Mouse (Mus musculus) hematopoietic stem cell, adult 5-6 weeks (primary cell): ENCODE data around the gene Sds. TPM values are rescaled to one million over a fixed set of nuclear protein-coding genes. Genes with fewer than 3 reads are reported as not detected.

Experiments used
- ATAC-seq, 2 experiments: fragments of 125-278 bp in 1 of 2; replicated peaks in 1 of 2; 2 replicates each; pipeline ENCODE4 v1.8.0; 2016 to 2017; ENCODE audit warnings: inconsistent platforms in 2 of 2, mild to moderate bottlenecking in 2 of 2, moderate number of reproducible peaks in 2 of 2, low read depth in 1 of 2, moderate TSS enrichment in 1 of 2; ENCODE audit not compliant: low FRiP score in 2 of 2, poor library complexity in 2 of 2, severe bottlenecking in 2 of 2, insufficient read depth in 1 of 2, low TSS enrichment in 1 of 2
- total RNA-seq: library from RNA; stranded (forward); fragments of 172-1452, 232-1000 nt; gene quantifications from 2 replicates; pipeline ENCODE4 v1.2.3, GENCODE M21; 2017

Sds gene
- total RNA-seq, 1 experiment from 2014 or later = not detected

DNA sequence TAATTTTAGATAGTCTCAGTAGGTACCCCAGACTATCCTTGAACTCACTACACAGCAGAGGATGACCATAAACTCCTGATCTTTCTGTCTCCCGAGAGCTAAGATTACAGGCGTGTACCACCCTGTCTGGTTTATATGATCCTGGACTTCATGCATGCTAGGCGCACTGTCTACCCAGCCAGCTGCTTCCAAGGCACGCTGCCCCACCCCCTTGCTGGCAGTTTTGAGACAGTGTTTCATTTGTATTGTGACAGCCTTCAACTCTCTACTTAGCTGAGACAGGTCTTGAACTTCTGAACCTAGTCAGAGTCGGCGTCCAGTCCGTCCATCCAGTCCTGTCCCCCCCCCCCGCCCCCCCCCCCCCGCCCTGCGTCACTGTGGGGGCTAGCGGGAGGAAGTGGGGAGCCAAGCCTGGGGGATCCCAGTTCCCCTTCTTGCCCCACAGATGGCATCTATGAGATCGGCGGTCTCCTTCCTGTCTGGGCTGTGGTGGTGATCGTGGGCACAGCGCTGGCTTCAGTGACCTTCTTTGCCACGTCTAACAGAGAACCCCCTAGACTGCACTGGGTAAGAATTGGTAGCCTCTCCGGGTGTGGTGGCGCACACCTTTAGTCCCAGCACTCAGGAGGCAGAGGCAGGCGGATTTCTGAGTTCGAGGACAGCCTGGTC lies 51.1 kb downstream of the Sds start:
- ATAC-seq = peak; percentile 75 to 81

- ATAC-seq = no peak
Measured at GRCm38 (mm10) chr5:120531631-120532030, 55.3 kb downstream of the Sds start.

Other genes with a start within 250 kb of the Sds start
- gene Lhx5, start 44.8 kb upstream of the Sds start, total RNA-seq = not detected in 2 replicates
- 9.1 and 26.1 TPM in 2 replicates for gene Sdsl, start 3.7 kb upstream of the Sds start, total RNA-seq
- 7.4 and 7.9 TPM in 2 replicates for gene Plbd2, start 27.1 kb downstream of the Sds start, total RNA-seq
- gene Slc8b1, start 34.6 kb downstream of the Sds start, total RNA-seq = 8.4 and 13.2 TPM in 2 replicates
- 7.3 and 9.8 TPM in 2 replicates for gene Tpcn1, start 112.1 kb downstream of the Sds start, total RNA-seq
- gene Iqcd, start 112.5 kb downstream of the Sds start, total RNA-seq = not detected in 2 replicates
- gene Rita1, start 136.1 kb downstream of the Sds start, total RNA-seq = 1.8 TPM in 2 replicates
- 46.9 and 52.5 TPM in 2 replicates for gene Ddx54, start 136.2 kb downstream of the Sds start, total RNA-seq
- gene Cfap73, start 157.7 kb downstream of the Sds start, total RNA-seq = not detected in 2 replicates
- 2.9 and 3.4 TPM in 2 replicates for gene Rasal1, start 172.3 kb downstream of the Sds start, total RNA-seq
- not detected in 2 replicates for gene Dtx1, start 235.4 kb downstream of the Sds start, total RNA-seq